Mouse (Mus musculus): Measurements from ENCODE around the gene Itgav. TPM values are rescaled to one million over a fixed set of nuclear protein-coding genes. Genes with fewer than 3 reads are reported as not detected.

Gene Itgav
- polyA plus RNA-seq, 1 experiment from 2014 or later, result 79.6 TPM

DNA sequence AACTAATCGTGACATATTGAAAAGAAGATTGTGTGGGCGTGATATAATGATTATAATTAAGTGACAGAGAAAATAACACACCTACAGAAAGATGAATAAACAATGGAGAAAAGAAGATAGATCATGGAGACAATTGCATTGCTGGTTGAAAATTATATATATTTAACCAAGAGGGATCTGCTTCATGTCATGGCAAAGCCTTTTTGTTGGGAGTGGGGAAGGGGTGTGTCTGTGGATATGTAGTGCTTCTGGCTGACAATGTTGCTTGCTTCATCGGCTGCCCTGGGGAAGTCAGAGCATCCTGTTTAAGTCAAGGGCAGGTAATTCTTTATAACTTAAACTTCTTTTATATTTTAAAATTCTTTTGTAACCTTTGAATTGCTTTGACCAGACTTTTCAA, 124.3 kb downstream of the Itgav start:
- no peak overlapping the region for H3K9ac ChIP-seq
- 78% methylated on average over 3 of the region's 3 CpGs for WGBS
- no peaks in the 10 kb centered on the region for H3K9me3 ChIP-seq
- no peaks in the 10 kb centered on the region for H3K27me3 ChIP-seq
- no peak overlapping the region for H3K4me2 ChIP-seq
- H3K27ac ChIP-seq, result no peak overlapping the region
- no peaks in the 10 kb centered on the region for H3K36me3 ChIP-seq
- no peak for ATAC-seq (ENCODE audit: insufficient number of reproducible peaks, insufficient read depth, low FRiP score, low TSS enrichment, low read depth)
- no peak overlapping the region for H3K4me3 ChIP-seq
- no peaks in the 10 kb centered on the region for H3K4me1 ChIP-seq

DNA sequence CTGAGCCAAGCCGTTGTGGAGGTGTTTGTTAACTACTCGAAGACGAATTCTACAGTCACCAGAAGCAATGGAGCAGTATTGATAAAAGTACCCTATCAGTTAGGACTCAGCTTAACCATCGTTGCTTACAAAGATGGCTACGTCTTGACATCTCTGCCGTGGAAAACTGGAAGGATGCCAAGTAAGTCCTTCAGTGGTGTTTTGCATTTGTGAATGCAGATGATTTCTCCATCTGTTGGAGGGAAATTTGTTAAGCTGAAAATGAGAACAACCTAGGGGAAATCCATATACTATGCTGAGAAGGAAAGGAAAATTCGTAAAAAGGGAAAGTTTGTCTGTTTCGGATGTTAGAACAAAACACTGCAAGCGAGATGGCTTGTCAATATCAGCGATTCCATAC, 129.2 kb downstream of the Itgav start:
- Histone ChIP-seq H3K4me3 (no peak overlapping the region), H3K27me3 (no peaks in the 10 kb centered on the region), H3K9ac (no peak overlapping the region), H3K27ac (no peak overlapping the region), H3K36me3 (no peaks in the 10 kb centered on the region), H3K4me1 (no peaks in the 10 kb centered on the region), H3K9me3 (no peaks in the 10 kb centered on the region), H3K4me2 (no peak overlapping the region)
- 85% methylated on average over 10 of the region's 10 CpGs for WGBS
- ATAC-seq (ENCODE audit: insufficient number of reproducible peaks, insufficient read depth, low FRiP score, low TSS enrichment, low read depth), result no peak

DNA sequence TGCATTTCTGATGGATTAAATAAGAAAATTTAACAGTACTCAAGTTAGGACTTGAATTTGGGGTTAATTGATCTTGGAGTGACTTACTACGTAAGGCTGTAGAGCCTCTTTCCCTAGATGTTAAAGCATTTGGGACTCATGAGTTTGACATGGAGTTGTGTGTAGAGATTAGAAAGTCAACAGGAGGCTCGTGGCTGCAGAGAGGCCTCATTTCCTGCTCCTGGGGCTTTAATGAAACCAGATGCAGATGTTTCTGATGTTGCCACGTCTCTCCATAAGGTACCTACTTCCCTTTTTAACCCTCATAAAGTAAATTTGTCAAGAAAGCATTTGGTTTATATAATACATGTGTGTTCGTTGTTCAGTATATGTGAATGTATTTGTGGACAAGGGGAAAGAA, 132.0 kb downstream of the Itgav start:
- no peaks in the 10 kb centered on the region for H3K36me3 ChIP-seq
- no peaks in the 10 kb centered on the region for H3K9me3 ChIP-seq
- H3K4me2 ChIP-seq, result no peak overlapping the region
- H3K27me3 ChIP-seq, result no peaks in the 10 kb centered on the region
- no peak overlapping the region for H3K9ac ChIP-seq
- no peak for ATAC-seq (ENCODE audit: insufficient number of reproducible peaks, insufficient read depth, low FRiP score, low TSS enrichment, low read depth)
- 21% methylated on average over 4 of the region's 4 CpGs for WGBS
- no peak overlapping the region for H3K4me3 ChIP-seq
- no peak overlapping the region for H3K27ac ChIP-seq
- H3K4me1 ChIP-seq, result no peaks in the 10 kb centered on the region

Other genes starting within 250 kb of the Itgav start
- 179 and 193 TPM in 2 replicates for gene Zc3h15, start 80.0 kb upstream of the Itgav start, polyA plus RNA-seq (2015; fragmentation: Nextera tagmentation; extraction: Ambion mirVana)
- 15.2 and 16.9 TPM in 2 replicates for gene Fam171b, start 88.2 kb downstream of the Itgav start, polyA plus RNA-seq (2015; fragmentation: Nextera tagmentation; extraction: Ambion mirVana)
- not detected in 2 replicates for gene Zswim2, start 216.8 kb downstream of the Itgav start, polyA plus RNA-seq (2015; fragmentation: Nextera tagmentation; extraction: Ambion mirVana)
- not detected in 2 replicates for gene Gm13698, start 231.3 kb downstream of the Itgav start, polyA plus RNA-seq (2015; fragmentation: Nextera tagmentation; extraction: Ambion mirVana)
- gene Gm13693, start 237.1 kb downstream of the Itgav start, polyA plus RNA-seq (2015; fragmentation: Nextera tagmentation; extraction: Ambion mirVana), result not detected in 2 replicates
- gene Gm13695, start 242.9 kb downstream of the Itgav start, polyA plus RNA-seq (2015; fragmentation: Nextera tagmentation; extraction: Ambion mirVana), result not detected in 2 replicates
- gene Gm13696, start 248.7 kb downstream of the Itgav start, polyA plus RNA-seq (2015; fragmentation: Nextera tagmentation; extraction: Ambion mirVana), result not detected in 2 replicates